Mouse (Mus musculus) left cerebral cortex, postnatal 10 days (tissue): ENCODE data around the gene Stk16. TPM values are rescaled to one million over a fixed set of nuclear protein-coding genes. Genes with fewer than 3 reads are reported as not detected.
A peak's percentile ranks its signal among the peaks of the same experiment; 100 is the strongest.

ENCODE experiments used
- DNase-seq, 2 experiments: peaks; one replicate each; pipeline ENCODE4 v3.0.0; 2021 to 2022; ENCODE audit warnings: low spot score in 2 of 2, mixed read lengths in 1 of 2; ENCODE audit errors: extremely low spot score in 1 of 2
- intact Hi-C: fragments of 180-260 bp; cut with DNase I; formaldehyde crosslinking; loops from one replicate; pipeline ENCODE4 v1.15.1; 2025
- total RNA-seq, 2 experiments: library from RNA; stranded (reverse); gene quantifications; 2 replicates each; pipeline ENCODE4 v1.2.3; 2021

The Stk16 gene
- 10 to 100 TPM; 94.4 to 95.0 TPM for total RNA-seq

DNA sequence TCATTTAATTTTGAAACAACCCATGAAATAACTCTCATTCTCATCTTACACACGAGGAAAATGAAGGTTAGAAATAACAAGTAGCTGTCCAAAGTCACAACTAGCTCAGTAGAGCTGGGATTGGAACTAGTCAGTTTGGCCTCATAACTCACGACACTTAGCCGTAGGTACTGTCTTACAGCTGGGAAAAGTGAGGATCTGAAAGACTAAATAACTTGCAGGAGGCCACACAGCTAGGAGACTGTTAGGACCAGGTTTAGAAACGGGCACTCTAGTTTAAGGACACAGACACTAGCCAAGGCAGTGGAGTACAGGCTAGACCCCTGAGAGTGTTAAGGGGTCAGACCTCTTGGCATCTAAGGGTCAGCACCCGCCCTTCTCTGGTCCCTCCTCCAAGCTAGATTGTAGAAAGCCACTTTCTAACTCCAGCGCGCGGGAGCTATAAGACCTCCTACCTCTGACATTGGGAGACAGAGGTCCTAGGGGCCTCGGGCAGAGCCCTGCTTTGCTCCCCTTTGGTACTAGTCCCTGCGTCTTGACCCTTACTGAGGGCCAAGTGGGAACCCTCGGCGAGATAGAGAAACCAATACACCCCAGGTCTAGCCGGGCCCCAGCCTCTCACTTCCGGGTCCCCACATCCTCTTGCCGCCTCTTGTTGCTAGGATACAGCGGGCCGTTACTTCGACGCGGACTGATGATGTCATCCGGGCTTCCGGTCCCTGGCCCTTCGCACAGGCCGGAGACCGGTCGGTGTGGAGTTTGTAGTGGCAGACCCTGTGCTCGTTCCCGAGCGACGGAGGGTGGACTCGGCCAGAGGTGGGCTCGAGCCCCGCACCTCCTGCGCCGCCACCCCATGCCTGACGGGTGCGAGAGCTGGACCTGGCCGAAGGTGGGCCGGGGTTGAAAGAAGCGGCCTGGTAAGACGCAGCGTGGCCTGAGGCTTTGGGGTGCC, at the start of gene Stk16, which contains the start of gene Glb1l:
Gene Stk16, plus strand, starts transcription at position 703 of the 952 bp plus-strand sequence.
Gene Glb1l, minus strand, starts transcription at position 678 of the 952 bp plus-strand sequence.
- intact Hi-C loops, result no loop called here
- DNase-seq, result peak; percentile 97 to 98

DNA sequence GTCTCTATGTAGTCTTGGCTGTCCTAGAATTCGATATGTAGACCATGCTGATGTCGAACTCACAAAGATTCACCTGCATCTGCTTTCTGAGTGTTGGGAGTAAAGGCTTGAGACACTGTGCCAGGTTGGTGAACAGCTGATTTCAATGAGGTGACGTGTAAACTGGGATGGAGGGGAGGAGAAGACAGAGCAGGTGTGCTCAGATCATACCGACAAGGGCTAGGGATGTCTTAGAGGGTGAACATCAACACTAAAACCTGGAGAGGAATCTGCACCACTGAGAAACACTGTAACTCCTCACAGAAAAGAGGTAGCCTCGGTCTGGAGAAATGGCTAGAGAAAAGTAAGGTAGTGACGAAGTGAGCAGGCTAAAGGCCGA, 42.6 kb upstream of the Stk16 start:
- intact Hi-C loops, result no loop called here

DNA sequence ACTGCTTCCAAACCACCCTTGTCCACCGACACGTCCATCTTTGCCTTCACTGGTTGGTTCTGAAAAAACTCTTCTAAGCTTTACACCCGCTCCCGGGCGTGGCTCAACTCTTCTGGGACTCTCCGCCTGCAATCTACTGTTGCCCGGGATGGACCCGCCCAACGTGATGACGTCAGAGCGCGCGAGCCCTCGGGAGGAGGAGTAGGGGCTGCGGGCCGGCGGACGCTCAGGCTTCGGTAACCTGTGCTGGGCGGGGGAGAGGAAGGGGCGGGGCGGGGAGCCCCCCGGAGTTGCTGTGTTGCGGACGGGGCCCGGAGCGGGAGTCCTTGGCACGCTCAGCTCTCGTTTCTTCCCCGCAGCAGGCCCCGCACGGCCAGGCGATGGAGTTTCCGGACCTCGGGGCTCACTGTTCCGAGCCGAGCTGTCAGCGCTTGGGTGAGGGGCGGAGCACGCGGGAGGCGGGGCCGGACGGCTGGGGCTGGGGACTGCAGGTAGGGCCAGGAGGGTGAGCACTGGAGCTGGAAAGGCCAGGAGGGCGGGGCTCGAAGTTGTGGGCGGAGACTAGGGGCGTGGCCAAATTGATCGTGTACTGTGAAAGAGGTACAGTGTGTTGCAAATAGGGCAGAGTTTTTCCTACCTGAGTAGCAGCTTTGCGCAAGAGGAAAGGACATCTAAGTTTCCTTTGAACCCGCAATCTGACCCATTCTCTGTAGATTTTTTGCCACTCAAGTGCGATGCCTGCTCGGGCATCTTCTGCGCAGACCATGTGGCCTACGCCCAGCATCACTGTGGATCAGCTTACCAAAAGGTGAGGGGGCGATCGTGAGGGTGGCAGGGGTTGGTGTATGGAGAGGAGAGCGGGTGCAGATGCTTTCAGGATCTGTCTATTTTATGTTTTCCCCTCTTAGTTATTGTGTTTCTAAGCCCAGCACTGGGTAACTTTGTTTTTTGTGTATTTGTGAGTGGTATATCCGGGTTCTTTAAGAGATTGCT, 41.9 kb upstream of the Stk16 start, which contains the start of gene Zfand2b:
Gene Zfand2b, plus strand, starts transcription at position 175 of the 993 bp plus-strand sequence.
- DNase-seq, result peak; percentile 93 to 98
- intact Hi-C loops, result no loop called here

More for the DNA sequence above, 42.6 kb upstream of the Stk16 start:
- DNase-seq, result no peak

- peak; percentile 54 to 65 for DNase-seq
- intact Hi-C loops, result no loop called here
Measured at GRCm38 (mm10) chr1:75179334-75180104, 31.1 kb upstream of the Stk16 start.

DNA sequence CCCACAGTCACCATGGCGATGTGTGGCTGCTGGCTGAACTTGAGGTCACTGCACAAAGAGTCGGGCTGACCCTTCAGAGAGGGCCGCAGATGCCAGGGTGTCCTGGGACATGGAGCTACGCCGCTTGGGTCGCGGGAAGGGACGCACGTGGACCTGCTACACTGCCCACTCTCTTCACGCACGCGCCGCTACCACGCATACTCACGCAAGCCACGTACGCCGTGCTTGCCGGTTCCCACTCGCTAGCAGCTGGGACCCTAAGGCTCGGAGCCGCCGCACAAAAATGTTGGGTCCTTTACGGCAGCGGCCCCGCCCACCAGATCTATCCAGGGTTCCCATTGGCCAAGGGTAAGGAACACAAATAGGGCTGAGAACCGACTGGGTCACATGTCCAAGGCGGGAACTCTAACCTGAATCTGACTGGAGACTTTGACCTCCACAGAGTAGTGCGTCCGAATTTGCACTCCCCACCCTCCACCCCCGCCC, 30.5 kb upstream of the Stk16 start, which contains the start of gene Abcb6:
Gene Abcb6, minus strand, starts transcription at position 288 of the 486 bp plus-strand sequence.
- peak; percentile 95 for DNase-seq
- intact Hi-C loops, result no loop called here

- intact Hi-C loops, result no loop called here
Measured at GRCm38 (mm10) chr1:75180741-75181140, 29.9 kb upstream of the Stk16 start.

GRCm38 (mm10) chr1:75181377-75181870, 29.2 kb upstream of the Stk16 start:
- intact Hi-C loops, result no loop called here
- DNase-seq, result no peak

More at GRCm38 (mm10) chr1:75180741-75181140, 29.9 kb upstream of the Stk16 start:
- no peak for DNase-seq

DNA sequence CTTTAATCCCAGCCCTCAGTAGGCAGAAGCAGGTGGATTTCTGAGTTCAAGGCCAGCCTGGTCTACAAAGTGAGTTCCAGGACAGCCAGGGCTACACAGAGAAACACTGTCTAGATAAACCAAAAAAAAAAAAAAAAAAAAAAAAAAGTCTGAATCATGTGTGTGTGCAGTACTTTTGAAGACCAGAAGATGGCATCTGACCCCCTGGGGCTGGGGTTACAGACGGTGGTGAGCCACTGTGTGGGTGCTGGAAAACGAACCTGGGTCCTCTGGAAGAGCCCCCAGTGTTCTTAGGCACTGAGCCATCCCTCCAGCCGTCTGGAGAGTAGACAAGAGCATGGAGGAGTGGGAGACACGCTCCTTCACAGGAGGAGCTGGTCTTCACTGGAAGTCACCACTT, 28.5 kb upstream of the Stk16 start:
- intact Hi-C loops, result no loop called here
- peak in 1 of 2 experiments; percentile 40 for DNase-seq

DNA sequence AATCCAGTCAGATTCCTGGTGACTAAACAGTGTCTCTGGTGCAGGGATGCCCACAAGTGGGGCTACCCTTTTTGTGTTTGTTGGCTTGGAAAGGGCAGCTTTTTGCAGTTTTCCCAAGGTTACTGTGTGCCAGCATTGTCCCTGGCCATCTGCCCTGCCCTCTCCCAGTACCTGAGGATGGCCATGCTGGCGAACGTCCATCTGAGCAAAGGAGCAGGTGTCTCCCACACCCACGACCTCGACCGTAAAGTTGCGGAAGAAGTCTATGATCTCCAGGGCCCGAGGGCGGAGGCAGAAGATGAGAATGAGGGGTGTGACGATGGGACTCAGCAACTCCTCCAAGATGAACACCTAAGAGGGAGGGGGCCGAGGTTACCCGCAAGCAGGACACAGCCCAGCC, 25.1 kb upstream of the Stk16 start:
- intact Hi-C loops, result no loop called here
- peak in 1 of 2 experiments; percentile 50 for DNase-seq

DNA sequence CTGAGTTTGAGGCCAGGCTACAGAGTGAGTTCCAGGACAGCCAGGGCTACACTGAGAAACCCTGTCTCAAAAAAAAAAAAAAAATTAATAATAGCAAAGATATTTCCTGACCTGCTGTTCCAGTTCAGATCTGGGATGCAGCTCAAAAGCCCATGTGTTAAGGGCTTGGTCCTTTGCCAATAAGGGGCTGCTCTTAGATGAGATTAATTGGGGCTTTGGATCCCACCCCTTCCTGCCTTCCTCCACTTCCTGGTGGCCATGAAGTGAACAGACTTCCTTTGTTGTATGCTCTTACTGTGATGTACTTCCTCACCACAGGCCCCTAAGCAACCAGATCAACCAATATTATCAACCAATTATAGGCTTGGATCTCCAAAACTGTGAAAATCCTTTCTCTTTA, 23.5 kb upstream of the Stk16 start:
- intact Hi-C loops, result no loop called here
- DNase-seq, result no peak

- no peak for DNase-seq
- intact Hi-C loops, result no loop called here
Measured at GRCm38 (mm10) chr1:75187914-75188483, 22.6 kb upstream of the Stk16 start.

- intact Hi-C loops, result no loop called here
Measured at GRCm38 (mm10) chr1:75190577-75190976, 20.1 kb upstream of the Stk16 start.

DNA sequence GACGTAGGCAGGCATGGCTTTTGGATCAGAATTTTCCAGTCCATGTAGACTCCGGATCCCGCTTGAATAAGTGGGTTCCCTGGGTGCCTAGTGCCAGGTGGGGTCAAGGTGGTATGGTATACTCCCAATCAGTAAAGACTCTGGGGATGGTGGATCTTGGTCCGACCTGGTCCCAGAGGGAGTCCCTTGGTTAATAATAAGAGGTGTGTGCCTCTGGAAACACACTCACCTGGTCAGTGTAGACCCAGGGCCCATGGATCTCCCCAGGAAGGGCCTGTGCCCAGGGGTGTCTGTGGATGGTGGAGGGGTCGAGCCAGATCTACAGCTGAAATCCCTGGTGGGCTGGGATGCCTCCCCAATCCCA, 19.4 kb upstream of the Stk16 start:
- DNase-seq, result no peak
- intact Hi-C loops, result no loop called here

More at GRCm38 (mm10) chr1:75190577-75190976, 20.1 kb upstream of the Stk16 start:
- DNase-seq, result no peak

GRCm38 (mm10) chr1:75191622-75192402, 18.8 kb upstream of the Stk16 start, which contains the start of the genes Ankzf1 and Atg9a:
Gene Ankzf1 (plus strand): TSS chr1:75192151.
Gene Atg9a (minus strand): TSS chr1:75192196.
- DNase-seq, result peak; percentile 97
- intact Hi-C loops, result no loop called here

- DNase-seq, result no peak
- intact Hi-C loops, result no loop called here
Measured at GRCm38 (mm10) chr1:75192452-75192851, 18.2 kb upstream of the Stk16 start.

DNA sequence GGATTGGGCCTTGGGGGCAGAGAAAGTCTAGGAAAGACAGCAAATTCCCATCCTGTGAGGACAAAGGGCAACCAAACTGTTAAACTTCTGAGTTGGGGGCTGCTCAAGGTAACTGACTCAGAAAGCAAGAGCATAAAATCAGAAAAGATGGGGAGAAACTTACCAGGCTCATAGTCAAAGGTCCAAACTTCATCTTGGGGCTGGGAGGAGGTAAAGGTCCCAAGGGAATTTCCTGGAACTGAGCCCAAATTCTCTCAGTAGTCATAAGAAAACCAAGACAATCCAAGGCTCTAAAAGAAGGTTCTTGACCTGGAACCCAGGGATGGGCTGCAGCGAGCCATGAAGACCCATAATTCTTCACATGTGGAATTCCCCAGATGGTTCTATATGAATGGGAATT, 9.4 kb upstream of the Stk16 start:
- intact Hi-C loops, result no loop called here
- no peak for DNase-seq
